Mouse (Mus musculus) neutrophil, adult 65 days (primary cell): ENCODE measurements around the gene Kars. TPM values are rescaled to one million over a fixed set of nuclear protein-coding genes. Genes with fewer than 3 reads are reported as not detected.

Experiments
- total RNA-seq: library from RNA; stranded (reverse); gene quantifications from 2 replicates; pipeline ENCODE4 v1.2.4, GENCODE M21; 2023

The Kars gene
- total RNA-seq, result 36.8 and 41.7 TPM in 2 replicates

GRCm38 (mm10) chr8:112010997-112011815, at the start of gene Kars, which contains the start of gene Terf2ip:
TSS of gene Kars (minus strand) at chr8:112011323.
TSS of gene Terf2ip (plus strand) at chr8:112011398.

GRCm38 (mm10) chr8:112014936-112015335, 3.8 kb upstream of the Kars start, which contains the start of gene Gm6793:
TSS of gene Gm6793 (minus strand) at chr8:112015036.

GRCm38 (mm10) chr8:111992013-111992702, 19.0 kb downstream of the Kars start, which contains the start of gene Adat1:
TSS of gene Adat1 (minus strand) at chr8:111992302.

Other genes starting within 250 kb of the Kars start
- gene Cfdp1, start 157.0 kb downstream of the Kars start, total RNA-seq, result 15.6 and 16.8 TPM in 2 replicates
- gene Tmem170, start 134.6 kb downstream of the Kars start, total RNA-seq, result 4.0 and 4.2 TPM in 2 replicates
- not detected in 2 replicates for gene Chst5, start 100.9 kb downstream of the Kars start, total RNA-seq
- not detected in 2 replicates for gene Tmem231, start 77.4 kb downstream of the Kars start, total RNA-seq
- 104 and 121 TPM in 2 replicates for gene Gabarapl2, start 70.6 kb downstream of the Kars start, total RNA-seq
- gene Adat1, start 19.0 kb downstream of the Kars start, total RNA-seq, result 0.38 and 0.50 TPM in 2 replicates
- 6.5 and 7.6 TPM in 2 replicates for gene Terf2ip, start 75 bp upstream of the Kars start, total RNA-seq
- gene Gm6793, start 3.7 kb upstream of the Kars start, total RNA-seq, result not detected in 2 replicates